Mouse (Mus musculus) kidney, postnatal 0 days (tissue): ENCODE results near the gene Gm17455. TPM values are rescaled to one million over a fixed set of nuclear protein-coding genes. Genes with fewer than 3 reads are reported as not detected.

Experiments used
- ATAC-seq: fragments of 200-750 bp; cut with Nextera tagmentation; replicated peaks from 2 replicates; pipeline ENCODE4 v1.8.0; 2017; ENCODE audit warnings: low read depth, moderate number of reproducible peaks, moderate TSS enrichment, moderate library complexity; ENCODE audit not compliant: low FRiP score
- DNase-seq: peaks from one replicate; pipeline ENCODE4 v3.0.0-alpha.2; 2016; ENCODE audit warnings: low spot score
- H3K27ac ChIP-seq: fragments of 300-500 bp; sonication (generic); 2 replicates; pipeline ENCODE4 v1.5.1; 2014; ENCODE audit warnings: mild to moderate bottlenecking
- H3K27me3 ChIP-seq: fragments of 300-500 bp; sonication (generic); 2 replicates; pipeline ENCODE4 v1.6.1; 2014; ENCODE audit warnings: low read length, mixed read lengths; ENCODE audit not compliant: insufficient read depth
- H3K36me3 ChIP-seq: fragments of 300-500 bp; sonication (generic); 2 replicates; pipeline ENCODE4 v1.6.1; 2014; ENCODE audit warnings: low read length, mixed read lengths; ENCODE audit not compliant: insufficient read depth
- H3K4me1 ChIP-seq: fragments of 300-500 bp; sonication (generic); replicated peaks from 2 replicates; pipeline ENCODE4 v1.6.1; 2014; ENCODE audit warnings: antibody characterized with exemption, low read length, mixed read lengths; ENCODE audit not compliant: insufficient read depth
- H3K4me2 ChIP-seq: fragments of 300-500 bp; sonication (generic); 2 replicates; pipeline ENCODE4 v1.6.1; 2014; ENCODE audit warnings: mild to moderate bottlenecking, low read length, moderate library complexity, mixed read lengths
- H3K4me3 ChIP-seq: fragments of 300-500 bp; sonication (generic); replicated peaks from 2 replicates; pipeline ENCODE4 v1.5.1; 2014; ENCODE audit warnings: low read depth, low read length
- H3K9ac ChIP-seq: fragments of 300-500 bp; sonication (generic); 2 replicates; pipeline ENCODE4 v1.6.1; 2014; ENCODE audit warnings: low read depth, low read length
- H3K9me3 ChIP-seq: fragments of 300-500 bp; sonication (generic); replicated peaks from 2 replicates; pipeline ENCODE4 v1.6.1; 2016; ENCODE audit warnings: low read length, inconsistent platforms, mixed read lengths
- CTCF ChIP-seq: IDR thresholded peaks from 2 replicates; pipeline ENCODE4 v1.5.1; 2016; ENCODE audit warnings: antibody characterized with exemption, low read depth, mild to moderate bottlenecking, moderate library complexity
- WGBS: fragments of 180-500 bp; shearing (Covaris S2); extraction: QIAGEN DNeasy Blood & Tissue Kit; methylation state at CpG from one replicate; pipeline ENCODE4 v1.1.7; 2014; 5-methylcytosine and 5-hydroxymethylcytosine counted together
- polyA plus RNA-seq: library from polyadenylated mRNA; unstranded; fragments of >200 nt; fragmentation: Nextera tagmentation; extraction: Ambion mirVana; gene quantifications from 2 replicates; pipeline ENCODE4 v1.2.1, GENCODE M21; 2015

The Gm17455 gene
- polyA plus RNA-seq, 1 experiment from 2014 or later = 0.84 TPM

- H3K9me3 ChIP-seq = no peaks in the 10 kb centered on the region
- WGBS = 78% methylated on average over 5 of the region's 5 CpGs
- no peak for DNase-seq
Measured at GRCm38 (mm10) chr10:60371596-60372386, 27.7 kb upstream of the Gm17455 start.

GRCm38 (mm10) chr10:60373543-60373936 lies 26.0 kb upstream of the Gm17455 start:
- no peak for TF ChIP-seq CTCF
- WGBS = 40% methylated on average over 6 of the region's 6 CpGs
- no peak for DNase-seq
- H3K4me1 ChIP-seq = peaks cover 3% of the 10 kb centered on the region; the same call in 1 of the 2 replicates
- H3K4me2 ChIP-seq = no peak overlapping the region
- no peak overlapping the region for H3K4me3 ChIP-seq
- H3K9ac ChIP-seq = no peak overlapping the region
- ATAC-seq = no peak
- no peaks in the 10 kb centered on the region for H3K36me3 ChIP-seq
- H3K27me3 ChIP-seq = no peaks in the 10 kb centered on the region
- no peaks in the 10 kb centered on the region for H3K9me3 ChIP-seq
- no peak overlapping the region for H3K27ac ChIP-seq

More at GRCm38 (mm10) chr10:60371596-60372386, 27.7 kb upstream of the Gm17455 start:
- Histone ChIP-seq H3K27me3 (no peaks in the 10 kb centered on the region), H3K4me2 (no peak overlapping the region), H3K4me3 (no peak overlapping the region), H3K27ac (no peak overlapping the region), H3K9ac (no peak overlapping the region), H3K36me3 (no peaks in the 10 kb centered on the region), H3K4me1 (peaks cover 3% of the 10 kb centered on the region; the same call in 1 of the 2 replicates)
- no peak for TF ChIP-seq CTCF
- no peak for ATAC-seq

GRCm38 (mm10) chr10:60373937-60374578 lies 25.5 kb upstream of the Gm17455 start:
- Histone ChIP-seq H3K27me3 (no peaks in the 10 kb centered on the region), H3K4me3 (no peak overlapping the region), H3K9me3 (no peaks in the 10 kb centered on the region), H3K9ac (no peak overlapping the region), H3K4me2 (no peak overlapping the region), H3K27ac (peak overlapping the region; percentile 16; the same call in 1 of the 2 replicates), H3K4me1 (peaks cover 3% of the 10 kb centered on the region; the same call in 1 of the 2 replicates), H3K36me3 (no peaks in the 10 kb centered on the region)
- 45% methylated on average over 8 of the region's 8 CpGs for WGBS
- peak; percentile 55 for ATAC-seq
- peak; percentile 23; the same call in 1 of the 2 replicates for TF ChIP-seq CTCF
- peak; percentile 30 for DNase-seq

GRCm38 (mm10) chr10:60376704-60377103 lies 22.8 kb upstream of the Gm17455 start:
- Histone ChIP-seq H3K9ac (no peak overlapping the region), H3K4me3 (no peak overlapping the region), H3K27ac (no peak overlapping the region), H3K4me2 (no peak overlapping the region), H3K9me3 (no peaks in the 10 kb centered on the region), H3K36me3 (no peaks in the 10 kb centered on the region), H3K4me1 (peaks cover 3% of the 10 kb centered on the region; the same call in 1 of the 2 replicates), H3K27me3 (no peaks in the 10 kb centered on the region)
- no peak for TF ChIP-seq CTCF
- 87% methylated on average over 16 of the region's 16 CpGs for WGBS
- DNase-seq (no peak), ATAC-seq (no peak)

- Histone ChIP-seq H3K4me3 (no peak overlapping the region), H3K9me3 (no peaks in the 10 kb centered on the region), H3K9ac (no peak overlapping the region), H3K4me1 (no peaks in the 10 kb centered on the region), H3K4me2 (no peak overlapping the region), H3K27ac (no peak overlapping the region), H3K36me3 (no peaks in the 10 kb centered on the region), H3K27me3 (no peaks in the 10 kb centered on the region)
- DNase-seq (no peak), ATAC-seq (no peak)
- no peak for TF ChIP-seq CTCF
- 67% methylated on average over 9 of the region's 9 CpGs for WGBS
Measured at GRCm38 (mm10) chr10:60379419-60379957, 20.0 kb upstream of the Gm17455 start.

- TF ChIP-seq CTCF = no peak
- no peak for ATAC-seq
- Histone ChIP-seq H3K27me3 (no peaks in the 10 kb centered on the region), H3K27ac (no peak overlapping the region), H3K4me1 (no peaks in the 10 kb centered on the region), H3K4me3 (no peak overlapping the region), H3K36me3 (no peaks in the 10 kb centered on the region), H3K9ac (no peak overlapping the region), H3K9me3 (no peaks in the 10 kb centered on the region), H3K4me2 (no peak overlapping the region)
- no peak for DNase-seq
- 65% methylated on average over 3 of the region's 3 CpGs for WGBS
Measured at GRCm38 (mm10) chr10:60380229-60380628, 19.3 kb upstream of the Gm17455 start.
